Mouse (Mus musculus) layer of hippocampus, postnatal 10 days (tissue): ENCODE data around the gene Rint1. TPM values are rescaled to one million over a fixed set of nuclear protein-coding genes. Genes with fewer than 3 reads are reported as not detected.

Experiments used
- DNase-seq, 2 experiments: peaks; one replicate each; pipeline ENCODE4 v3.0.0; 2021; ENCODE audit warnings: low spot score in 2 of 2
- total RNA-seq, 2 experiments: library from RNA; stranded (reverse); gene quantifications; 2 replicates each; pipeline ENCODE4 v1.2.3; 2021

Rint1 gene
- total RNA-seq, 2 experiments from 2014 or later = 19.0 to 24.0 TPM

DNA sequence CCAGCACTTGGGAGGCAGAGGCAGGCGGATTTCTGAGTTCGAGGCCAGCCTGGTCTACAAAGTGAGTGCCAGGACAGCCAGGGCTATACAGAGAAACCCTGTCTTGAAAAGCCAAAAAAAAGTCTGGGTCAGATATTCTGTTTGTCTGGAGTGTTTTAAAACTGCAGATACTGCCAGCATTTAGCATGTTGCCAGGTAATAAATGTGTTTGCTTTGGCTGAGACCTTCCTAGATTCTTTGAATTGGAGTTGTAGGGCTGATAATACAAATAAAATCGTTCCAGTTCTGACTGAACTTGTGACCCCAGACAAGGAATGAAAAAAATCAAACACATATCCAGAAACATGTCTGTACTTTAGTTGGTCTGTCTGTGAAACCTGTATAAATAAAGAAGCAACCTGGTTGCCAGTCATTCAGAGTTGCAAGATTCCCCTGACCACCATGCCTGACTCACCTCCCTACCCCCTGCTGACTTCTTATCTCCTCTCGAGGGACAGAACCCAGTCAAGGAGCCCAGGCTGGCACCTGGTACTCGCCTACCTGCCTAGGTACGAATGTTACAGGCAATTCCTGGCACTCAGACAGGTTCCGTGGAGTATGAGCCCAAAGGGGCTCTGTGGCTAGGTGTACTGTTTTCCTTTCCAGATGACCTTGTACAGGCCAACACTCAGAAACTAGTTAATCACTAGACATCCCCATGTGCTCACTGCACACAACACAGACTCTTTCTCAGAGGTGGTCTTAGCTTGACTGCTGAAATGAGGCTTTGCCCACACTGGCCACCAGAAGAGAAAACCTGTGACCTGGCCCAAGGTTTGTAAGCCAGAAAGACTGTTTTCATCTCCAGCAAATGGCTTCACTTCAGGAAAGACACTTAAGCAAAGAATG lies 75.9 kb downstream of the Rint1 start:
- no peak for DNase-seq

DNA sequence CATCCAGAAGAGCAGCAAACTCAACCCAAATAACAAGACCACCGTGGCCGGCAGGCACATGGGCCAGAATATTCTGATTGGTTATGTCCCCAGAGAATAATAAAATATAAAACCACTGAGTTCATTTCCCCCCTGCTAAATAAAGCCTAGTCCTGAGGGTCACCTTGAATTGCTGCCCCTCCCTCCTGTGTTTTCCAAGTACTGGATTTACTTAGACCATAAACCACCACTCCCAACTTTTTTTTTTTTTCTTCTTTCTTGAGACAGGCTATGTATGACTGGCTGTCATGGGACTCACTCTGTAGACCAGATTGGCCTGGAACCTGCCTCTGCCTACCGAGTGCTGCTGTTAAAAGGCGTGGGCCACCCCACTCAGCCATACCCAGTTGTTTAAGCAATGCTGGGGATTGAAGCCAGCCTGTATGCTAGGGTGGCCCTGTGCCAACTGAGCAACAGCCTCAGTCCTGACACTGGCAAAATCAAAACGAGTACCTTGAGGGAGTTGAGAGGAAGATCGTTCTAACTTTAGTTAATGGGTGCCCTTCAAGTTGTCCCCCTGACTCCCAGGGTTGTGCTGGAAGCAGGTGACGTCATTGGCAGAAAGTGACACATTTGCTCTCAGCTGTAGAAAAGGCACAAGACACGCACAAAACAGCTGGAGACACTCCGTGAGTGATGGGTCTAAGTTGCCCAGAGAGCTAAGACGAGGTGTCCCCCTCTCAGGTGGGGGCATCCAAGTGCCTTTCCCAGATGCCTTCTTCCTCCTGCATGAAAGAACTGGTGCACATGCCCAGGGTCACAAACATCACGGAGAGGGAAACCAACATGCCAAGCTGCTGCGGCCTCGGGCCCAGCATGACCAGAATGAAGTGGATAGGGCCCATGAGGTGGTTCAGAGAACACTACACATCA lies 76.8 kb downstream of the Rint1 start:
- DNase-seq = no peak

DNA sequence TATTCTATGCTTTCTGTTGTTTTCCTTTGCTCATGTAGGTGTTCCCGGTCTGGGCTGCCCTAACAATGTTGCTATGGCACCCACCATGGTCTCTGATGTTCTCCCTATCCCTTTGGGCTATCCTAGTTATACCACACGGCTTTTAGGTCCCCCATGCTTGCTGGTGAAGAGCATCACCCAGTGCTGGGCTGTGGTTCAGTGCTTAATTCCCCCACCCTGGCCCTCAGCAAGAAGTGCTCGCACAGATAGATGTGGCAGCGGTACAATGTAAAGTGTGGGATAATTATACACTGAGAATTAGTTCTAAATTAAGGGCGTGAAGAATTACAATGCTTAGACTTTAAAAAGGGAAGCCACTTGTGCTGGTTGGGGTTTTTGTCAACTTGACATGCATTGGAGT lies 78.4 kb downstream of the Rint1 start:
- DNase-seq = no peak

Other genes with a start within 250 kb of the Rint1 start
- gene Srpk2, start 103.1 kb upstream of the Rint1 start, total RNA-seq = 100 to 1,000 TPM; 143 to 151 TPM
- 10 to 100 TPM; 19.7 to 20.7 TPM for gene Pus7, start 4.0 kb upstream of the Rint1 start, total RNA-seq
- 10 to 100 TPM; 73.9 to 83.3 TPM for gene Tomm7, start 56.5 kb downstream of the Rint1 start, total RNA-seq
- gene Fam126a, start 243.0 kb downstream of the Rint1 start, total RNA-seq = 10 to 100 TPM; 38.9 to 40.4 TPM